Mouse (Mus musculus): ENCODE results near the gene Bcas3. TPM values are rescaled to one million over a fixed set of nuclear protein-coding genes. Genes with fewer than 3 reads are reported as not detected.

Gene Bcas3
- polyA plus RNA-seq, 1 experiment from 2014 or later = 26.9 TPM

DNA sequence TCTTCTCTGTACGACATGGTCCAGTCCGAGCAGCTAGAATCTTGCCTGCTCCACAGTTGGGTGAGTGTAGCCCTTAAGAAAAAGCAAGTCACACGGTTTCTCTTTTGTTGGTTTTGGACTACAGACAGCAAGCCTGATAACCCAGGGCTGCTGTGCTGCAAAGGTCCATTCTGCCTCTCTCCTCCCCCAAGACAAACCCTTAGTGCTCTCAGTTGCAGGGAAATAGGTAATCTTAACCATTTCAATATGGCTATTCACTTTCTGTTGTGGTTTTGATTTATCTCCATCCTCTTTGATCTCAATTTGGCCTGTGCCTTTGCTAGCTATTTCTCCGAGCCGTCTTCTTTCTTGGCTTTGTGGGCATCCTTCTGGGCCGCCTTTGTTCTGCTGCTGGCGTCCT, 42.4 kb downstream of the Bcas3 start:
- Histone ChIP-seq H3K27ac (no peak overlapping the region), H3K79me2 (ENCODE audit: inconsistent target) (no peaks in the 10 kb centered on the region), H3K4me3 (ENCODE audit: inconsistent target) (no peak overlapping the region), H3K36me3 (ENCODE audit: inconsistent target) (no peaks in the 10 kb centered on the region)
- 94% methylated on average over 7 of the region's 7 CpGs for WGBS (ENCODE audit: missing documents)

DNA sequence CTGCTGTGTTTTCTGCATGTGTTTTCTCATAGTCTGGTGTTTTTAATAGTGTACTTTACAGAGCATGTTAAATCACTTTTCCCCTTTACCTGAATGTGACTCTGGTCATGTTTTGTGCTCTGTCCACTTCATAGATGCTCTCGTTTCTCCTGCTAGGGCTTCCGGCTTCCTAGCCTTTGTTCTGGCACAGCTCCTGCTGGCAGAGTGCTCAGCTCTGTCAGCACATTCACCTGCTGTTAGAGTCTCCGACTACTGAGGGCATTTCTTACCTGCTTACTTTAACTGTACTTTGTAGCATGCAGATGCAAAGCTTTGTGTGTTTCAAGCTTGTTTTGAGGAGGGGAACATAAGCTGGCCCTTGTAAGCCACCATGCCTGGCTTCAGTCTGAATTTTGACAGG, 53.6 kb downstream of the Bcas3 start:
- no peak overlapping the region for H3K27ac ChIP-seq
- H3K79me2 ChIP-seq (ENCODE audit: inconsistent target) = no peaks in the 10 kb centered on the region
- H3K4me3 ChIP-seq (ENCODE audit: inconsistent target) = no peak overlapping the region
- H3K36me3 ChIP-seq (ENCODE audit: inconsistent target) = no peaks in the 10 kb centered on the region
- 96% methylated on average over 3 of the region's 3 CpGs for WGBS (ENCODE audit: missing documents)

GRCm38 (mm10) chr11:85407700-85408099, 54.7 kb downstream of the Bcas3 start:
- H3K79me2 ChIP-seq (ENCODE audit: inconsistent target) = no peaks in the 10 kb centered on the region
- WGBS (ENCODE audit: missing documents) = 88% methylated on average over 3 of the region's 3 CpGs
- no peaks in the 10 kb centered on the region for H3K36me3 ChIP-seq (ENCODE audit: inconsistent target)
- H3K4me3 ChIP-seq (ENCODE audit: inconsistent target) = no peak overlapping the region
- H3K27ac ChIP-seq = no peak overlapping the region

DNA sequence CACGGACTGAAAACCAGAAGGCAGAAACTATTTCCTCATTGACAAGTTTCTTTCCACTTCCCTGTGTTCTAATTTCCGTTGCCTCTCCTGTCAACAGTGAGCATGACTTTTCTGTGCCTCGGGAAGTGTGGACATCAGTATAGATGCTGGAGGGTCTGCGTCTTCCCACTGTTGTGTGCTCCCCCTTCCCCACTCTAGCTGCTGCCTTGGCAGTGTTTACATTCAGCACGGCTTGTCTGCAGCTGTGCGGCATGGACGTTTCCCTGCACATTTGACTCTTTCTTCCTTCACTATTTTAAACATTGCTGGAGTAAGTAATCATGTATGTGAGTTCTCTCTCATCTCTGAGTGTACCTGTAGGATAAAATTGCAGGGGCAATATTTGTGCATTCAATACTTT, 59.4 kb downstream of the Bcas3 start:
- Histone ChIP-seq H3K27ac (no peak overlapping the region), H3K36me3 (ENCODE audit: inconsistent target) (no peaks in the 10 kb centered on the region), H3K4me3 (ENCODE audit: inconsistent target) (no peak overlapping the region), H3K79me2 (ENCODE audit: inconsistent target) (no peaks in the 10 kb centered on the region)
- 69% methylated on average over 7 of the region's 7 CpGs for WGBS (ENCODE audit: missing documents)

DNA sequence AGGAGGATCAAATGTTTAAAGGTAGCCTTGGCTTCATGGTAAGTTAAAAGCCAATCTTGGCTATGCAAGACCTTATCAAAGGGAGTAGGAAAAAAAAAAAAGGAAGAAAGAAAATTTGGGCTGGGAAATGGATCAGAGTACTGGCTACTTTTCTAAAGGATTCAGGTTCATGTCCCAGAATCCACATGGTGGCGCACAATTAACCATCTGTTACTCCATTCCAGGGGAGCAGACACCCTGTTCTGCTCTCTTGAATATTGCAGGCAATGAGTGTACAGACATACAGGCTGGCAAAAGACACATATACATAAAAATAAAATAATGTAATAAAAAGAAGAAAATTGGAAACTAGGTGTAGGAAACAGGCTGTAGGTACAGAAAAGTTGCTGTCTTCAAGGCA, 61.5 kb downstream of the Bcas3 start:
- no peaks in the 10 kb centered on the region for H3K36me3 ChIP-seq (ENCODE audit: inconsistent target)
- no peaks in the 10 kb centered on the region for H3K79me2 ChIP-seq (ENCODE audit: inconsistent target)
- H3K4me3 ChIP-seq (ENCODE audit: inconsistent target) = no peak overlapping the region
- WGBS (ENCODE audit: missing documents) = 88% methylated on average over 1 of the region's 1 CpGs
- H3K27ac ChIP-seq = no peak overlapping the region

GRCm38 (mm10) chr11:85427353-85427752, 74.4 kb downstream of the Bcas3 start:
- Histone ChIP-seq H3K27ac (no peak overlapping the region), H3K79me2 (ENCODE audit: inconsistent target) (no peaks in the 10 kb centered on the region), H3K4me3 (ENCODE audit: inconsistent target) (no peak overlapping the region), H3K36me3 (ENCODE audit: inconsistent target) (no peaks in the 10 kb centered on the region)
- WGBS (ENCODE audit: missing documents) = 95% methylated on average over 5 of the region's 6 CpGs

- WGBS (ENCODE audit: missing documents) = 89% methylated on average over 3 of the region's 3 CpGs
- no peak overlapping the region for H3K27ac ChIP-seq
- no peaks in the 10 kb centered on the region for H3K79me2 ChIP-seq (ENCODE audit: inconsistent target)
- H3K36me3 ChIP-seq (ENCODE audit: inconsistent target) = no peaks in the 10 kb centered on the region
- H3K4me3 ChIP-seq (ENCODE audit: inconsistent target) = no peak overlapping the region
Measured at GRCm38 (mm10) chr11:85428227-85428626, 75.3 kb downstream of the Bcas3 start.

DNA sequence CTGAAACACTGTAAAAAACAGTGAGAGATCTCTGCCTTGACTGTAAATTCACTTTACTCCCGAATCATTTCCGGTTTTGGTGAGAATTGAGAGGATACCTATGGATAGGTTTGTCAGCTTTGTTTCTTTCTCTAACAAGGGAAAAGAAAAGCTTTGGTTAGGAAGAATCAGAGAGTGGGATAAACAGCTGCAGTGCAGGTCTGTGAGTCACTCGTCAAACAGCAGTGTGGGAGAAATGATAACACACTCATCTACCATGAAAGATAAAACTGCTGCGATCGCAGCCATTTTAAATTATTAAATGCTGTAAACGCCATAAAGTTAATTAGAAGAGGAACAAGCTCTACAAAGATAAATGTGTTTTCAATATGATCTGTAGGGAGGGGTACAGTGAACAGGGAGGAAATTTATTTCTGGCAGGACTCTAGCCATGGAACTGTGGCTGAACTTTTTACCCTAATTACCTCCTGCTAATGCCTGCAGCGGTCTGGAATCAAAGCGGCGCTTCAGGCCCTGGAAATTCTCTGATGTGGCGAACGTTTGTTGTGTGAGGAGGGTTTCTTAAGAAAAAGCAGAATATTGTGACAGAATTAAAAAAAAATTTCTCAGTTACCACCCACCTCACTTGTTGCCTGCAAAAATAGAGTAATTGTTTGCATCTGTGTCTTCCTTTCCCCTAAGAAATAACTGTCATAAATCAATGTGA, 77.9 kb downstream of the Bcas3 start:
- Histone ChIP-seq H3K79me2 (ENCODE audit: inconsistent target) (no peaks in the 10 kb centered on the region), H3K4me3 (ENCODE audit: inconsistent target) (no peak overlapping the region), H3K36me3 (ENCODE audit: inconsistent target) (no peaks in the 10 kb centered on the region), H3K27ac (no peak overlapping the region)
- WGBS (ENCODE audit: missing documents) = 92% methylated on average over 11 of the region's 11 CpGs

DNA sequence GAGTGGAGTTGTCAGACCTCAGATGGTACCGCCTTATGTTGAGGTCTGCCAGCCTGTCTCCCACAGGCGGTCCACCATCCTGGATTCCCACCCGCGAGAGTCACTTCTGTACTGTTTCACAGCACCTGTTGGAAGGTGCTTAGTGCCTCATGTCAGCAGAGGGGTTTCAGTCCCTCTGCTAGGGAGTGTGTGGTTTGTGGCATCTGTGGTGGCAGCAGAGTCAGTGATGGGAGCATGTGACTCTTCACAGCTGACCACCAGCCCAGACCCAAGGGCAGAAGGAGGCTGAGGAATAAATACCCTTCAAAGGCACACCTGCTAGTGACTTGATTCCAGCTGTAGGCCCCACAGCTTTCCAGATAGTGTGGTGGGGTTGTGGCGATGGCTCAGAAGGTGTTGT, 94.4 kb downstream of the Bcas3 start:
- WGBS (ENCODE audit: missing documents) = 80% methylated on average over 5 of the region's 5 CpGs
- H3K79me2 ChIP-seq (ENCODE audit: inconsistent target) = no peaks in the 10 kb centered on the region
- no peaks in the 10 kb centered on the region for H3K36me3 ChIP-seq (ENCODE audit: inconsistent target)
- no peak overlapping the region for H3K4me3 ChIP-seq (ENCODE audit: inconsistent target)
- no peak overlapping the region for H3K27ac ChIP-seq

GRCm38 (mm10) chr11:85453598-85454304, 100.8 kb downstream of the Bcas3 start:
- Histone ChIP-seq H3K4me3 (ENCODE audit: inconsistent target) (no peak overlapping the region), H3K36me3 (ENCODE audit: inconsistent target) (no peaks in the 10 kb centered on the region), H3K79me2 (ENCODE audit: inconsistent target) (no peaks in the 10 kb centered on the region), H3K27ac (no peak overlapping the region)
- 64% methylated on average over 8 of the region's 8 CpGs for WGBS (ENCODE audit: missing documents)

DNA sequence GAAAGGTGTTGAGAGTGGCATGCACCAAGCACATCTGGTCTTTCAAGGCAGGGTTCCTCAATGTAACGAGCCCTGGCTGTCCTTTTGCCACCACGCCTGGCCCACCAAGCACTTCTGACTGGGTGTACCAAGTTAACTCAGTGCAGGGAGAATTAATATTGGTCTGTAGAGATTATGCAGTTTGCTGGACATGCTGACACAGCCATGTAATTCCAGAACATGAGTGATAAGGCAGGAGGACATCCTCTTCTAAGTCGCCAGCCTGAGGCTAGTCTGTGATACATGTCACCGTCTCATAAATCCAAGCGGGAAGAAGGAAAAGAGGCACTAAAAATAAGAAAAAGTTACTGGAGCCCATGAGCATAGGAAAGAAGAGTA, 101.3 kb downstream of the Bcas3 start:
- no peaks in the 10 kb centered on the region for H3K36me3 ChIP-seq (ENCODE audit: inconsistent target)

DNA sequence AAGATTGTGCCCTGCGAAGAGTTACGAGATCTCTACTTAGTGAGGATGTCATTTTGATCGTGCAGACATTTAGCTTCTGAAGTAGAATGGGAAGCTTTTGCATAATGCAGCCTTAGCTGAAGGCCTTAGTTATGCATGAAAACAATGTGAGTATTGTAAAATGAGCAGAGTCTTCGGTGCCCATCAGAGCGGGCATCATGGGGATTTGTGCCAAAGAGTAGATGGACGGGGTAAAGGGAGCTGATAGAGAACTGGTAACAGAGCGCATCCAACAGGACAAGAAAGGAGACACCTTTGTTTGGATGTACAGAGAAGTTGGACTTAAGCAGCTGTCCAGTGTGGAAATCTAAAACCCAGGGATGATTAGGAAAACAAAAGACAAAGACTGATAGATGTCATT, 108.6 kb downstream of the Bcas3 start:
- Histone ChIP-seq H3K27ac (no peak overlapping the region), H3K79me2 (ENCODE audit: inconsistent target) (no peaks in the 10 kb centered on the region), H3K36me3 (ENCODE audit: inconsistent target) (no peaks in the 10 kb centered on the region), H3K4me3 (ENCODE audit: inconsistent target) (no peak overlapping the region)
- 94% methylated on average over 7 of the region's 7 CpGs for WGBS (ENCODE audit: missing documents)

More for the DNA sequence above, 101.3 kb downstream of the Bcas3 start:
- H3K27ac ChIP-seq = no peak overlapping the region
- H3K79me2 ChIP-seq (ENCODE audit: inconsistent target) = no peaks in the 10 kb centered on the region
- WGBS (ENCODE audit: missing documents) = 99% methylated on average over 5 of the region's 5 CpGs
- H3K4me3 ChIP-seq (ENCODE audit: inconsistent target) = no peak overlapping the region

- H3K36me3 ChIP-seq (ENCODE audit: inconsistent target) = no peaks in the 10 kb centered on the region
- no peaks in the 10 kb centered on the region for H3K79me2 ChIP-seq (ENCODE audit: inconsistent target)
- H3K27ac ChIP-seq = no peak overlapping the region
- no peak overlapping the region for H3K4me3 ChIP-seq (ENCODE audit: inconsistent target)
- 100% methylated on average over 1 of the region's 1 CpGs for WGBS (ENCODE audit: missing documents)
Measured at GRCm38 (mm10) chr11:85469526-85469925, 116.6 kb downstream of the Bcas3 start.

DNA sequence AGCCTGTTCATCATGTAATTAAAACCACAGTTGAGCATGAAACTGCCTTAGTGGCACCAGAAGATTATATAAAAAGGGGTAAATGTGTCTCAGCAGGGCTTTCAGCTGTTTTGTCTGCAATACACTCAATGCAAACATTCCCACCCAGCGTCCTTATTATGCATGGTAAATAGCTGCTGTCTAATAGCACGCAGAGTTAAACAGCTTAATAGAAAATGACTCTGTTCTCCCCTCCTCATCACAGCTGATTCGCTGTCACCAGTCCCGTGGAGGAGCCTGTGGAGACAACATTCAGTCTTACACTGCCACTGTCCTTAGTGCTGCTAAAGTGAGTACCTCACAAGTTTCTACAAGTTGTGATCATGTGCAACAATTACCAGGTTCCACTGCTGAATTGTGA, 117.5 kb downstream of the Bcas3 start:
- H3K36me3 ChIP-seq (ENCODE audit: inconsistent target) = no peaks in the 10 kb centered on the region
- no peak overlapping the region for H3K27ac ChIP-seq
- H3K79me2 ChIP-seq (ENCODE audit: inconsistent target) = no peaks in the 10 kb centered on the region
- no peak overlapping the region for H3K4me3 ChIP-seq (ENCODE audit: inconsistent target)
- 96% methylated on average over 4 of the region's 4 CpGs for WGBS (ENCODE audit: missing documents)

DNA sequence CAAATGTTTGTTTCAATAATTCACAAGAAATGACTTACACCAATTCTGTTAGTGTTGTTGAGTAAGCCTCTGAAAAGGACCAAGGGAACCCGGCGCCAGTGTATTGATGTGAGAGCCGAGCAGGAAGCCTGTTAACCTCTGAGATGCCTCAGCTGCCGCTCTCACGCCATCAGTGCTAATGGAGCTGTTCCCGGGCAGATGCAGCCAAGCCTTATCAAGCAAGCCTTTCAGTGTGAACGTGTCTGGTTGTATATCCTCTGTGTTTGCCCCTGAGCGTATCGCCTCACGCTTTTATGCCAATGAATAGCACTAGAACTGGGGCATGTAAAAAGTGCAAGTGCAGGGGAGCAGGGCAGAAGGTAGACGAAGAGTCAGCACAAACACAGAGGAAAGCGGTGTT, 121.4 kb downstream of the Bcas3 start:
- no peaks in the 10 kb centered on the region for H3K36me3 ChIP-seq (ENCODE audit: inconsistent target)
- no peak overlapping the region for H3K4me3 ChIP-seq (ENCODE audit: inconsistent target)
- H3K27ac ChIP-seq = no peak overlapping the region
- WGBS (ENCODE audit: missing documents) = 94% methylated on average over 12 of the region's 12 CpGs
- H3K79me2 ChIP-seq (ENCODE audit: inconsistent target) = no peaks in the 10 kb centered on the region

Measured in macrophage (primary cell).